Mouse (Mus musculus): ENCODE data around the gene Col1a1.

Gene Col1a1

DNA sequence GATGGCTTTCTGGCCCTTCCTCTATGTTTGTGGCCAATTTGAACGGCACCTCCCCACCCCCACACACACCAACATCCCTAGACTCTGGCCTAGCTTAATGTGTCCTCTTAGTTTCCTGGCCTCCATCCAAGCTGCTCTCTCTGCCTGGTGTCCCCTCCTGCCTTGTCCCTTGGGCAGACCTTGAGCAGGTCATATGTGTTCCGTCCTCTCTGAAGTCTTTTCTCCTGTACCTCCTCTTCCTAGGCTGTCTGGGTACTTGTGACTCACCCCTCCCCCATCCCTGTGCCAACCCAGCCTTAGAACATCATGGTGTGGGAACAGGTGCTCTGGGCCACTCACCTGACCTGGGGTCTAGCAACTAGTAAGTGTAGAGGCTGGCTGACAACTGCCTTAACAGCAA is 38.9 kb downstream of the Col1a1 start:
- DNase-seq (ENCODE audit: low spot score in 2 of 2), result no peak

DNA sequence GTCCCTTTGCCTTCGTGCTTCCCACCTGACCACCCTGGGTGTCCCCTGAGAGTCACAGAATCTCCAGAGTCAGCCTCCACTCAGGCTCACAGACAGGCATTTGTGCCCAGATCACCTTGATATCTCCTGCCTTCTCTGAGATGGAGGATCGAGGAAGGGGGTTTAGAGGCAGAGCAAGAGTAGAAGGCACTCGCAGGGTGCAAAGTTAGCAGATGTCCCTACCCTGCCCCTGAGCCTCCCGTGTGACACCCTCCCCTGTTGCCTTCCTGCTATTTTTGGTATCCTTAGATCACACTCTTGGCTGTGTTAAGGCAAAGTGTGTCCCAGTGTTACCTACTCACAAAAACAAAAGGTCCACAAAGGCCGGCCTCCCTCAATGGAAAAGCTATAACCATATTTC is 40.2 kb downstream of the Col1a1 start, which contains the start of gene Sgca:
Gene Sgca, minus strand, starts transcription at position 129 of the 400 bp plus-strand sequence.
- DNase-seq (ENCODE audit: low spot score in 2 of 2), result no peak

DNA sequence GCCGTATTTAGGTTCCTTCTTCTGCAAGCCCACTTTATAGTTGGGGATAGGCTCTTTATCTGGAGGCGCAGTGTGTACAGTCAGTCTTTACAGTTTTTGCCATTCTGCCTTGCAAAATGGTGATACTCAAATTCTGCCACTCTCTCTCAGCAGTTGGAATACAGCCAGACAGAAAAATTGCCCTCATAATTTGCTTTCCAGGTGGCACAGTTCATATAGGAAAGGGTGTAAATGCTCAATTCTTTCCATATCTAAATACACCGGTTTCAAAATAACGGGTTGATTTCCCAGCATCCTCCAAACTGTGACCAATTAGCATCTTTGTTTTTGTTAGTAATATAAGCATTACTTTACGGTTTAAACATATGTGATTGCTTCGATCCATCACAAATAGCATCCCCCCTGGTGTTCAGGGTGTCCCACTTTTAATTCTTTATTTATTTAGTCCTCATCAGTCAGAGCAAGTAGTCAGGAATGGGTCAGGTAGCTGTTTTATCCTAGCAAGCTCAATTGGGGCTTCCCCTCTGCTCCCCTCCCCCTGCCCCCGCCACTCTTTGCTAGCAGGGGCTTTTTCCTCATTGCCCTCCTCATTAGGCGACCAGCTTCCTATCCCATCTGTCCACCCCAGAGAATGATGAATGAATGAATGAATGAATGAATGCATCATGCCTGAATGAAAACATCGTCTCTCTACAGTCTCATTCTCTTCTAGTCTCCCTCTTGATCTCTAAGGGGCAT is 42.3 kb downstream of the Col1a1 start:
- DNase-seq (ENCODE audit: low spot score in 2 of 2), result no peak

DNA sequence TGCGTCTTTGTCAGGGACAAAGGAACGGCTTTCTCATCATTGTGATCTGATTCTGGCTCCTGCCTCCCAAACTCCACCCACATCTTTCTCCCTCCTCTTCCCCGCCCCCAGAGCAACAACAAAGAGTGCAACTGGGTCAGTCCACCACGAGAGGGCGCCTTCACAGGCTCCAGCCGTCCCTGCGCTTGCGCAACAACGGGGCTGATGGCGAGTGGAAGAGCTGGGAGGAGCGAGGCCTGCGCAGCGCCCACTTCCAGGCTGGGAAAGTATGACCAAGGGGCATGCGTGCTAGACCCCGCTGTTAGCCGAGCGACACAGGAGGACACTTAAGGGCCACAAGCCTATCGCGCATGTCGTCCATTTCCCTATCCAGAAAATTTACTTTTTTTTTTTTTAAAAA is 42.9 kb downstream of the Col1a1 start:
- DNase-seq (ENCODE audit: low spot score in 2 of 2), result peak; percentile 93 to 94

DNA sequence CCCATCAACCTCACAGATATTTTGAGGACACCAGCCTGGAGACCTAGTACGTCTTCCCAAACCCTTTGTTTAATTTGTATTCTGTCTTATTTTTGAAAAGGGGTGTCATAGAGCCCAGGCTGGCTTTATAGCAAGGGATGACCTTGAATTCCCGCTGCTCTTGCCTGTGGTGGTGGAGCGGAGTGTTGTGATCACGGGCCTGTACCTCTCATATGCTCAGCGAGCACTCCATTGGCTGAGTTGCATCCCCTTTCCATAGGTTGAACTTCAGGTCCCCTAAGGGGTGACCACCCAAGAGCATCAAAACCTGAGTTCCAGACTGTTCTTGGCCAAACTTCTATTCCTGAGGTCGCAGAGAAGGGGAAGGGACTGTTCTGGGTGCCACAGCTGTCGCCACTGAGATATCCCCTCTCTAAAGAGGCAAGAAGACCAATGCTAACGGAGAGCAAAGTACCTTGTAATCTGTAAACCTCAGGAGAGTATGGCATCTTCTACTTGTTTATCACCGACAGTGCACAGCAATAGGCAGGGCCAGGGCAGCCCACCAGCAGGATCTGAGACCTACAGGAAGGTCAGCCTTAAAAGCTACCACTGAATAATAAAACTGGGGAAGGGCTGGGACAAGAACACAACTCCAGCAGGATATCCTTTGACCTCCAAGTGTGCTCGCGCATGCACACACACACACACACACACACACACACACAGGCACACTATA is 43.6 kb downstream of the Col1a1 start:
- no peak for DNase-seq (ENCODE audit: low spot score in 2 of 2)

DNA sequence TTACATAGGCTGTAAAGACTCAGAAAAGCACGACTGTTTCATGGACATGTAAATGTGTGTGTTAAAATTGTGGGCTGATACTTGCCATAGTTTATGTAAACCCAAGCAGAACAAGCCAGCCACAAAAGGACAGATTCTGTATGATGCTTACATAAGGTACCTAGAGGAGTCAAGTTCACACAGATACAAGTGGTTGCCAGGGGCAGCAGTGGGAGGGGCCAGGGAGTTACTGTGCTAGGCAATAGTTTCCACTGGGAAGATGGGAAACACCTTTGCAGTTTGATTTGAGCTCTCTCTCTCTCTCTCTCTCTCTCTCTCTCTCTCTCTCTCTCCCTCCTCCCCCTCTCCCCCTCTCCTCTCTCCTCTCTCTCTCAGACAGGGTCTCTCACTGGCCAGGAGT is 49.1 kb downstream of the Col1a1 start:
- no peak for DNase-seq (ENCODE audit: low spot score in 2 of 2)

DNA sequence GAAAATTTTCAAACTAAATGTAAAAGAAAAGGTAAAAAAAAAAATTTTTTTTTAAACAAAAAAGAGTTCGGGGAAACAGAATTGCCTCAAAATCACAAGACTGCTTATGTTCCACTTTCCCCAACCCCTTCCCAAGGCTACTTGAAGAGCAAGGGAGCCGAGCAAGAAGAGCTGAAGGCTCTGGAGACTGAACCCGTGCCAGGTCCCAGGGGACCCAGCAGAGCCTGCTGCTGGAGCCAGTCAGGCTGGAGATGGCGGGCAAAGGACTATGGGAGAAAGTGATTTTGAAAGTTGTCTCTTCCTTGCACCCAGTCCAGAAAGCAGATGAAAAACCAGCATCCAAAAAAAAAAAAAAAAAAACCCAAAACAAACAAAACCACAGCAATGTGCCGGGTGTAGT is 49.8 kb downstream of the Col1a1 start:
- no peak for DNase-seq (ENCODE audit: low spot score in 2 of 2)

DNA sequence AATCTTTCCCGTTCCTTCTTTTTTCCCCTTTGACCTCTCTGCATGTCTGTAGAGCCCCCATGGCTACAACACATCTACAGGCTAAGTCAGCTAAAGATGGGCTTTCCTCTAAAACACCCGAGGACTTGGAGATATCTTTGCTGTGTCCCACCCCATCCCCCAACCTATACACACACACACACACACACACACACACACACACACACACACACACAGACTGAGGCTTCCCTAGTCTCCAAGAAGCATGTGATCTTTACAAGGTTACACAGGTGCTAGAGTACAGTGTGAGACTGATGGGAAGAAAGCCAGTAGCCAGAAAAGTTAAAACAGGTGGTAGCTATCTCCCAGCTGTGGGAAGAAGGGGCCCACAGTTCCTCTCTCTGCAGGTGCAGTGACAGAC is 50.4 kb downstream of the Col1a1 start:
- DNase-seq (ENCODE audit: low spot score in 2 of 2), result no peak

DNA sequence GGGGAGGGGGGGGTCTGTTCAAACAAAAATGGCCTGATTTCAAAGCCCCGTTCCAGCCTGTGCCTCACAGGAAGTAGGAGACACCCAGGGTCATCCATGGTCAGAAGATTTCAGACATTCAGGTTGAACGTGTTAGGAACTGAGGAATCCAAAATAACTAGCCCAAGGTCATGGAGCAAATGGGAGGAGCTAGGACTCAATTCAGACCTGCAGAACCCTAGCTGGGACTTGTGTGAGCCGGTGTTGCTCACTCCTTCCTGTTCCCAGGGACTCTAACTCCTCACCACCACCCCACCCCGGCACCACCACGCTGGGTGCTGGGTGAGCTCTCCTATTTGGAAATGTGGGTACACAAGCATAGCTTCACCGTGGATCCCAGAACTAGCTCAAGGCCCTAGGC is 51.3 kb downstream of the Col1a1 start:
- no peak for DNase-seq (ENCODE audit: low spot score in 2 of 2)

DNA sequence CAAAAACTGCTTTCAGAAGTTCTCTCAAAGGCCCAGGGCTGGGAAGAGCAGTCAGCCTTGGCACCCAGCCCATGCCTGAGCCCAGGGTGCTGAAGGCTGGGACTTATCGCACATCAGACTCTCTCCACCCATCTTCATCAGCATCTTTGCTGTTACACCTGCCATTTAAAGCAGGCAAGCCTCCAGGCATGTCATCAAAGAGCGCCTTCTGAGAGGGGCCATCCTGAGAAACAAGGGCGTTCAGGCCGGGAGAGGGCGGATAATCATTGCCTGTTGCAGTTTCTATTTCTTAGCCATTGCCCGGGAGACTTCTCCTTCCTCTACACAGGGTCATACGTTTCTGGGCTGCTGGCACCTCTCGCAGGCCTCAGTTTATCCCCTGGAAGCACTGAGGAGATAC is 51.8 kb downstream of the Col1a1 start:
- DNase-seq (ENCODE audit: low spot score in 2 of 2), result no peak

DNA sequence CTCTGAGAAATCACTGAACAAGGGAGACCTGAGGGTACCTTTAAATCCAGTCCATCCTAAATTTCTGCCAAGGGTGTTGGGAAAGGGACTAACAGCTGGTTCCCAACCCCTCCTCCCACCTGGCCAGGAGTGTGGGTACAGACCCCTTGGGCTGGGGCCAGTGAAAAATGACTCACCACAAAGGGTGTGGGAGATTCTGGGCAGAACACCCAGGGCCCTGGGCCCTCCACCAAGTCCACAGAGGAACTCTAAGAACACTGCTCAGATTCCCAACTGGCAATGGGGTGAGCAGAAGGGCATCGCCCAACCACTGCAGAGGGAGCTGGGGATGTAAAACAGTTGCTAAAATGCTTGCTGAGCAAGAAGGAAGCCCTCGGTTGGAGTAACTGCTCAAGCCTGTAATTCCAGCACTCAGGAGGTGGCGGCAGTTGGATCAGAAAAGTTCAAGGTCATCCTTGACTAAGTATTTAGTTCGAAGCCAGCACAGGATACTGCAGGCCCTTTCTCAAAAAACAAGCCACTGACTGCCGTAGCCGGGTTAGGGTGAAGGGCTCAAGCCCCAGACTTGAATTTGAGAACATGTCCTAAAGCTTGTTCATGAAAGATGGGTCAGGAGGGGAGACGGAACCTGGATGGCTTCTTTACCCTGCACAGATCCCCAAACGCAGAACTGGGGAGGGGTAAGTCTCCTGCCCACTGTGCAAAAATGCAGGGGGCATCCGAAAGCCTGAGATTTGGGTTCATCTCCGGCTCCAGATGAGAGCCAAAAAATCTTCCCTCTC is 52.9 kb downstream of the Col1a1 start:
- no peak for DNase-seq (ENCODE audit: low spot score in 2 of 2)

DNA sequence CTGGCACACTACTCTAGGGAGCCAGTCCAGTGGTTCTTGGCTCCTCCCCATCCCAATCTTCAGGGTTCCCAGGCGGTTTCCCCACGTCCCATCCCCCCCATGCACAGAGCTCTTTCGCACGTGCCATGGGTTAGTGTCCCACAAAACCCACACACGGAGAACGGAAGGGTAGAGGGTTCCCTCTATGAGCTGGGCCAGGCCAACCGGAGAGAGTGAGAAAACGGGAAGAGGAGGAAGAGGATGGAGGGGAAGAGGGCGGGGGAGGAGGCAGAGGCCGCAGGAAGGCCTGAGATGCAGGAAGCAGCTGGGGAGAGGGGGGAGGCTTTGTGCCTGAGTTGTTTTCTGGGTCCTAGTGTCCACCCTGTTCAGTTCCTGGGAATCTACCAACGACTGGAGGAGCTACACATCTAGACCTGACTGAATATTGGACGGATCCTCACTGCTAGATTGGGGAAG is 53.6 kb downstream of the Col1a1 start:
- peak; percentile 82 to 88 for DNase-seq (ENCODE audit: low spot score in 2 of 2)

DNA sequence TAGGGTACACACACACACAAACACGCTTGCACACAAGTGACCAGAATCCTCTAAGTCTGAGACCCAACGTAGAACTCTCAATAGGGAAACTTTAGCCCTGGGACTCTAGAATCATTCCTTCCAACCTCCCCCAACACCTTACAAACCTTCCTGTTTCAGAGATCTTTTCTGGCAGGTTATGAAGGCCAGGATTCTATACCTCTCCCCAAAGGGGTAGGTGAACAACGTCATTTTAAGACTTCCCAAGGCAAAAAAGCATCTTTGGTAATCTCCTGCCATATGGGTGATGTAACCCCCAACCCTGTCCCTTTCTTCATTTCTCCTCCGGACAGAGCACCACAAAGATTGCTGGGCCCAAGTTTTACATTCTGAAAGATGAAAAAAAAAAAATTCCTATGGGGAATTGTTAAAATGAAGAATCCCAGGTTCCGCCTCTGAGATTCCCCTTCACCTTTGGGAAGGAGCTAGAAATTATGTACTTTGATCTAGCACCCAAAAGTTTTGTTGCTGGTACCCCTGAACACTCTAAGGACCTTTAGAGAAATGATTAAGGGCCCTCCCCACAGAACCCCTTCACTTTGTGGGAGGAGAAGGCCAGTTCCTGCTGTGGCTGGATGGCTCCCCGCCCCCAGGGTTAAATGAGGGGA is 54.2 kb downstream of the Col1a1 start:
- no peak for DNase-seq (ENCODE audit: low spot score in 2 of 2)

DNA sequence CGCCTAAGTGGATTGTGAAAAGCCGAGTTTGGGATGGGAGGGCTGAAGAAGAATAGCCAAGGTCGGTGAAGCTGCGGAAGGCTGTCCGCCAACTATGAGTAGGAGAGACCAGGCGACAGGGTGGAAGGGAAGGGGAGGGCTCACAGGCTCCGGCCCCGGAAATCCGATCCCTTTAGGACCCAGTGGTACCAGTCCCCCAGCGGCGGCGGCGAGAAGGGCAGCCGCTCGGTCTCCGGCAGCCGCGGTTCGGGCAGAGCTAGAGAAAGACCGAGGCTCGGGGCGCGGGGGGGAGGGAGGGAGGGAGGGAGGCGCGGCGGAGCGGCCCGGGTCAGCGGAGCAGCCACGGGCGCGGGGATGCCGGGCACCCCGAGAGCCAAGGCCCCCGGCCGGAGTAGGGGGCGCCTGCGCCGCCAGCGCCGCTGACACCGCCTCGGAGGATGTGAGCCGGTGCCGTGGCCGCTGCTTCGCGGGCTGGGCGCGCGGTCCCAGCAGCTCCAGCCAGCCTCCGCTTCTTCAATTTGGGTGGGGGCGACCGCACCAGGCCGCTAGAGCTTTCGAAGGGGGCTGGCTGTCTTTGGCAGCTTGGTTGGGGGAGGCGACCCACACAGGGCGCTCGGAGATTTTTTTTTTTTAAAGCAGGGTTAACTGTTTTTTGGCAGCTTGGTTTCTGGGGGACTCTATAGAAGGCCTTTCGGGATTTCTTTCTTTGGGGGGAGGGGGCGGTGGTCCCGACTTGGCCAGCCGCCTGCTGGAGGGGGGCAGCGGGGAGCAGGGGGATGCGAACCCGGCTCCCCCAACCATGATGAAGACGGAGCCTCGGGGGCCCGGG is 54.9 kb downstream of the Col1a1 start, which contains the start of gene Ppp1r9b:
Gene Ppp1r9b, plus strand, starts transcription at position 287 of the 829 bp plus-strand sequence.
- peak; percentile 88 for DNase-seq (ENCODE audit: low spot score in 2 of 2)

DNA sequence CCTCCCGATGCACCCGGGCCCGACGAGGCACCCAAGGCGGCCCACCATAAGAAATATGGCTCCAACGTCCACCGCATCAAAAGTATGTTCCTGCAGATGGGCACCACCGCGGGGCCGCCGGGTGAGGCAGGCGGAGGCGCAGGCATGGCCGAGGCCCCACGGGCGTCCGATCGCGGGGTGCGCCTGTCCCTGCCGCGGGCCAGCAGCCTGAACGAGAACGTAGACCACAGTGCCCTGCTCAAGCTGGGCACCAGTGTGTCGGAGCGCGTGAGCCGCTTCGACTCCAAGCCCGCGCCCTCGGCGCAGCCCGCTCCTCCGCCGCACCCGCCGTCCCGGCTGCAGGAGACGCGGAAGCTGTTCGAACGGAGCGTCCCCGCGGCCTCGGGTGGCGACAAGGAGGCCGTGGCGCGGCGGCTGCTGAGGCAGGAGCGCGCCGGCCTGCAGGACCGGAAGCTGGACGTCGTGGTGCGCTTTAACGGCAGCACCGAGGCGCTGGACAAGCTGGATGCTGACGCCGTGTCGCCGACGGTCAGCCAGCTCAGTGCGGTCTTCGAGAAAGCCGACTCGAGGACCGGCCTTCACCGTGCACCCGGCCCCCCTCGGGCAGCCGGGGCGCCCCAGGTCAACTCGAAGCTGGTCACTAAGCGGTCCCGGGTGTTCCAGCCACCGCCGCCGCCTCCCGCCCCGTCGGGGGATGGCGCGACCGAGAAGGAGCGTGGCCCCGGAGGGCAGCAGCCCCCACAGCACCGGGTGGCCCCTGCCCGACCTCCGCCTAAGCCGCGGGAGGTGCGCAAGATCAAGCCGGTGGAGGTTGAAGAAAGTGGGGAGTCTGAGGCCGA is 55.8 kb downstream of the Col1a1 start:
- DNase-seq (ENCODE audit: low spot score in 2 of 2), result no peak

DNA sequence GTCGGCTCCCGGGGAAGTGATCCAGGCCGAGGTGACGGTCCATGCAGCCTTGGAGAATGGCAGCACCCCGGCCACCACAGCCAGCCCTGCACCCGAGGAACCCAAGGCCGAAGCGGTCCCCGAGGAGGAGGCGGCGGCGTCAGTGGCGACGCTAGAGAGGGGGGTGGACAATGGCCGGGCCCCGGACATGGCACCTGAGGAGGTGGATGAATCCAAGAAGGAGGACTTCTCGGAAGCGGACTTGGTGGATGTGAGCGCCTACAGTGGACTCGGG is 56.4 kb downstream of the Col1a1 start:
- no peak for DNase-seq (ENCODE audit: low spot score in 2 of 2)

DNA sequence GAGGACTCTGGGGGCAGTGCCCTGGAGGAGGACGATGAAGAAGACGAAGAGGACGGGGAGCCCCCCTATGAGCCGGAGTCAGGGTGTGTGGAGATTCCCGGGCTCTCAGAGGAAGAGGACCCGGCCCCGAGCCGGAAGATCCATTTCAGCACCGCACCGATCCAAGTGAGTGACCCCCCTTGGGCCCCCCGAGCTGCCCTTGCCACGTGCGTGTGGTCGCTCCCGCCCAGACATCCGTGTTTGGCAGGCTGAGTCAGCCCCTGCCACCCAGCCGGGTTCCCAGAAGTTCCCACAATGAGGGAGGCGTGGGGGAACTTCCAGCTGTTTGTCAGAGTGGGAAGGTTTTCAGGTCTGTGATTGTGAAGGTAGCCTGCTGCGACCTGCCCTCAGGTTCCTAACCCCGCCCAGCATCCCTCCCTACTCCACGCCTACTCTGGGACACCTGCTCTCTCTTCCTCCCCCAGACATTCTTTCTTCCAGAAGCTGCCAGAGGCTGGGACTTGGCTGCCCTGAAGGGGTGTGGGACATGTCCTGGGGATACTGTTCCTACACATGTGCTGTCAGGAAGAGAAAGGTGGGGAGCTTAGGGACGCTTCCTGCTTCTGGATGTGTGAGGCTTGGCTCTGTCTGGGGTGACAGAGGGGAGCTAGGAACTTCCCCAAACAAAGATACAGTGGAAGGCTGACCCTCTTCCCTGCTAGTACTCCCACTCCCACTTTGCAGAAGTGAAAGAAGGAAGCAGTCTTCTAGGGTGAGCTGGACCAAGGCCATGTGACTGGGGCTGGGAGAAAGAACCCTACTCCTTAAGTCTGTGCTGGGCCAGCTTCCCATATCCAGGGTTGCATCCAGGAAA is 57.0 kb downstream of the Col1a1 start:
- DNase-seq (ENCODE audit: low spot score in 2 of 2), result no peak

DNA sequence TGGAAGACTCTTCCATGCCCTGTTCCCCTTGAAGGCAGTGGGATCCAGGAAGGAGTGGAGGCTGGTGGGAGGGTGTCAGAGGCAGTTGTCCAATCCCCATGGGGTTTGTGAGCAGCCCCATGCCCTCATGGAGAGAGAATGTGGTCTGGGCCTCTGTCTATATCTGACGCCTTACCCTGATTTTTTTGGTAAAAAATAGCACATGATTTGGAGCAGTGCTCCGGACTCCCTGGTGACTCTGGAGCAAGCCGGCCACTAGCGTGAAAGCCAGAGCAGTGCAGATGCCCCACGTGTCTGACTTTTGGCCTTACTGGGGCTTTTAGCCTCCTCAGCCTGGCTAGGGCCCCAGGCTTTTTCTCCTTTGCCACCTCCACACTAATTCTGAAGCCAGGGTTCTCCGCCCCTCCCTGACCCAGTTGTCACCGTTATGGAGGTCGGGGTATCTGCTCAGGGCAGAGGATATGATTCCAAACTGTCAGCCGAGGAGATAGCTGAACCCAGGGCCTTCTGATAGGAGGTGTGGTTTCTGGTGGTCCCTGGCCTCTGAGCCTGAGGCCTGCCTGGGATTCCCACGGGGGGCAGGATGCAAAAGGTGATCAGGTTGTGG is 58.3 kb downstream of the Col1a1 start:
- no peak for DNase-seq (ENCODE audit: low spot score in 2 of 2)

All from right cerebral cortex, postnatal 36 days (tissue).